Mouse (Mus musculus): ENCODE results near the gene Clmp. TPM values are rescaled to one million over a fixed set of nuclear protein-coding genes. Genes with fewer than 3 reads are reported as not detected.
"Not testable (repeated sequence)": the region's sequence is repeated elsewhere in the genome, so short reads cannot be mapped to it uniquely, and the experiment has no call there.

The Clmp gene
- total RNA-seq, 2 experiments from 2014 or later: 25.3 to 33.3 TPM

DNA sequence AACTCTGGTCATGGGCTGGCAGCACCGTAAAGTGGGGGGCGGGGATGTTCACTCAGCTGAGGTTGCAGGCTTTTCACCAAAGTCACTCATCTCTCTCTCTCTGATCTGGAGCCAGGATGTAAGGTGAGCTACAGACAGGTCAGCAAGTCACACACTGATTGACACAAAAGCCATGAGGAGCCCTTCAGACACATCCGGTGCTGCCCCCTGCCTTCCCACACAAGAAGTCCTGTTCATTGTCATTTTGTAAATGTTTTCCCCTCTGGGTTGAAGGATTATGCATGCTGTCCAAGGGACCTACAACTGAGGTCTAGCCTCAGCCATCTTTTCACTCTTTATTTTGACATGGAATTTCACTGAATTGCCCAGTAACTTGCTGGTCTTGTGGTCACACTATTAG lies 66.0 kb downstream of the Clmp start:
- H3K4me3 ChIP-seq: no peak overlapping the region
- DNase-seq (ENCODE audit: low spot score in 2 of 2): no peak

DNA sequence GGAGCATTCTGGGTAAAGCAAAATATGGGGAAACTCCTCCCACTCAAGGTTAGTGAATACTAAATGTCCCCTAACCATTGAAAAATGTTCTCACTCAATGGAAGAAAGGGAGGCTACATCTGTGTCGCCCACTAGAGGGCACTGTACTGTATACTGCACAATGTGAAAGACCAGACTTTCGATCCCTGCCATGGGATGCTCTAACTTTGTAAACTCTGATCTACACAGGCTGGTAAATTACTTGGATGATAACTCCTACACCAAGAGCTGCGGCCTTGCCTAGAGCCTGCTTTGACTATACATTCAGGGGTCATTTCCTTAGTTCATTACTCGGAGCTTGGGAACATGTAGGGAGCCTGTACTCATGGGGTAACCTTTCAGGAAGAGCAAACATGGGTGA lies 70.6 kb downstream of the Clmp start:
- TF ChIP-seq CTCF (conservative IDR thresholded peaks at IDR 0.05): peak; percentile 95
- DNase-seq (ENCODE audit: low spot score in 2 of 2): peak in 1 of 2 experiments; percentile 54
- H3K27ac ChIP-seq: peak overlapping the region; percentile 88; the same call in 1 of the 2 replicates
- peak overlapping the region; percentile 43 for H3K4me3 ChIP-seq

More for the DNA sequence above, 66.0 kb downstream of the Clmp start:
- TF ChIP-seq CTCF (conservative IDR thresholded peaks at IDR 0.05): peak; percentile 59
- H3K27ac ChIP-seq: no peak overlapping the region

- DNase-seq (ENCODE audit: low spot score in 2 of 2): peak in 1 of 2 experiments; percentile 18
- peak overlapping the region; percentile 88 for H3K27ac ChIP-seq
- no peak for TF ChIP-seq CTCF (conservative IDR thresholded peaks at IDR 0.05)
- H3K4me3 ChIP-seq: peak overlapping the region; percentile 43
Measured at GRCm38 (mm10) chr9:40757105-40757626, 71.4 kb downstream of the Clmp start.

GRCm38 (mm10) chr9:40757685-40758270 lies 72.0 kb downstream of the Clmp start:
- peak overlapping the region; percentile 43 for H3K4me3 ChIP-seq
- TF ChIP-seq CTCF (conservative IDR thresholded peaks at IDR 0.05): peak; percentile 76
- peak; percentile 81 to 87 for DNase-seq (ENCODE audit: low spot score in 2 of 2)

GRCm38 (mm10) chr9:40762354-40762753 lies 76.6 kb downstream of the Clmp start:
- Histone ChIP-seq H3K27ac (no peak overlapping the region), H3K4me3 (no peak overlapping the region)
- TF ChIP-seq CTCF (conservative IDR thresholded peaks at IDR 0.05): no peak
- DNase-seq (ENCODE audit: low spot score in 2 of 2): no peak

More at GRCm38 (mm10) chr9:40757685-40758270, 72.0 kb downstream of the Clmp start:
- peak overlapping the region; percentile 88 for H3K27ac ChIP-seq

DNA sequence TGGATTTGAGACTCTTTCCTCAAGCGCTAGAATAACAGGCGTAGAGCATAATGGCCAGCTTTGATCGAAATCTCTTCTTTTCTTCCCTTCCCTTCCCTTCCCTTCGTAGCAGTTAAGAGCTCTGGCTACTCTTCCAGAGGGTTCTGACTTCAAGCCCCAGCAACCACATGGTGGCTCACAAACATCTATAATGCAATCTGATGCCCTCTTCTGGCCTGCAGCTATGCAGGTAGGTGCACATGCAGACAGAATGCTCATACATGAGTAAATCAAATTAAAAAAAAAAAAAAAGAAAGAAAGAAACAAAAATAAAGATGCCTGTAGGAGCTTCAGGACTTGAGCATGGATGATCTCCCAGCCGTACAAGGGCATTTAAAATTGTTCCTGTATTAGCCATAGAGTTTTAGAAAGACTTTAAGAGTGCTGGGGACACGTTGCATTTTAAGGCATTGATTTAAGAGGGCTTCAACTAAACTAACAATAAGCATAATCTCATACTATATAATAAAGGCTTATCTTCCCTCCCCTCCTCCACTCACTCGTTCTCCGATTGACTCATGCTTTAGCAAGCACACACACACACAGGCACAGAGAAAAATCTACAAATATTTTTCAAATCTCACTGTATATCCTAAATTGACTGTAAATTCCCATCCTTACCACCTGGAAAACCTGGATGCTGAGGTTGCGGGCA lies 79.3 kb downstream of the Clmp start:
- peak; percentile 33; the same call in 1 of the 2 replicates for TF ChIP-seq CTCF (conservative IDR thresholded peaks at IDR 0.05)
- Histone ChIP-seq H3K27ac (no peak overlapping the region), H3K4me3 (no peak overlapping the region)
- DNase-seq (ENCODE audit: low spot score in 2 of 2): no peak

DNA sequence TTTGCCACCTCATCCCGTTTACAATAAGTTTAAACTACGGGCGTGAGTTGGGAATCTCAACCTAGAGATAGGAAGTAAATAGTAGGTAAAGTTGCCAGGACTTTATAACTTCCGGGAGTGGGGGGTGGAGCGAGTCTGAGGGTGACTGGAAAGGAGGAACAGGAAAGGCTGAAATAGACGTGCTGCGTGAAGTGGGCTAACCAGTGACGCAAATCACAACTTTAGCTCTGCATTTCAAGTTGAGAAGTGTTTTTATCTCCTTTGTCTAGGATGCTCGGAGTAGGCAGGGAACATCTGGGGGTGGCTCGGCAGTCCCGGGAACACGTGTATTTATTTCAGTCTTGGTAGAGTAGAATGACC lies 79.8 kb downstream of the Clmp start:
- no peak for DNase-seq (ENCODE audit: low spot score in 2 of 2)
- no peak for TF ChIP-seq CTCF (conservative IDR thresholded peaks at IDR 0.05)
- Histone ChIP-seq H3K4me3 (no peak overlapping the region), H3K27ac (no peak overlapping the region)

DNA sequence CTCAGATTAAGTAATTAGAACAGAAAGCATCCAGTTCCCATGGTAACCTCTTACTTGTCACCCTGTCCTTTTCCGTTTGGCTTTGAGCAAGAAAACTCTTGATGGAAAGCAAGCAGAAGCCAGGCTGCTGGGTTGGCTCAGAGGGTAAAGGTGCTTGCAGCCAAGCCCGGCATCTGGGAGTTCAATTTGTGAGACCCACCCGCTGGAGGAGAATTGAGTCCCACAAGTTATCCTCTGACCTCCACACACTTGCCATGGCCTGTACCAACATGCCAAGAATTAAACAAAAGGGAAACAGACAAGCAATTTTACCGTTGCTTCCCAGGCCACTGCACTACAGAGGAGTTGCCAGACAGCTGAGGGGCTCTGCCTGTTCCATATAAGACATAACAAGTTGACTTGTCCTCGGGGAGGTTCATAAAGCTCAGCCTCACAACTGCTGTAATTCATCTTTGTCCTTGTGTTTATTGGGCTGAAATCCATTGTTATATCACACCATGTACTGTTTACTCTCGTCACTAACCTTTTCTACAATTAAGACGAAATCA lies 80.4 kb downstream of the Clmp start:
- no peak for TF ChIP-seq CTCF (conservative IDR thresholded peaks at IDR 0.05)
- H3K27ac ChIP-seq: no peak overlapping the region
- no peak for DNase-seq (ENCODE audit: low spot score in 2 of 2)
- H3K4me3 ChIP-seq: no peak overlapping the region

GRCm38 (mm10) chr9:40767946-40768345 lies 82.2 kb downstream of the Clmp start:
- no peak overlapping the region for H3K27ac ChIP-seq
- no peak for DNase-seq (ENCODE audit: low spot score in 2 of 2)
- no peak overlapping the region for H3K4me3 ChIP-seq
- no peak for TF ChIP-seq CTCF (conservative IDR thresholded peaks at IDR 0.05)

DNA sequence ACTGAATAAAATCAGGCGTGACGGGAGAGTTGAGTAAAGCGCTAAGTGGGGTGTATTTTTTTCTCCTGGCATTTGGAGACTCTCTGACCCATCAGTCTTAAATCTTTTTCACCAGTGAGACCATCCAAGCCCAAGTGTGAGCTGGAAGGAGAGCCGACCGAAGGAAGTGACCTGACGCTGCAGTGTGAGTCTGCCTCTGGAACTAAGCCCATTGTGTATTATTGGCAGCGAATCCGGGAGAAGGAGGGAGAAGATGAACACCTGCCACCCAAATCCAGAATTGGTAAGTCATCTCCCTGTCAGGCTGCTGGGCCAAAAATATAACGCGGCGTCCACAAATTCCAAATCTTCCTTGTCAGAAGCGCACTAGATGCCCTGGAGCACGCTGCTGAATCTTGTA lies 86.5 kb downstream of the Clmp start:
- TF ChIP-seq CTCF (conservative IDR thresholded peaks at IDR 0.05): no peak
- DNase-seq (ENCODE audit: low spot score in 2 of 2): no peak
- Histone ChIP-seq H3K4me3 (no peak overlapping the region), H3K27ac (no peak overlapping the region)

DNA sequence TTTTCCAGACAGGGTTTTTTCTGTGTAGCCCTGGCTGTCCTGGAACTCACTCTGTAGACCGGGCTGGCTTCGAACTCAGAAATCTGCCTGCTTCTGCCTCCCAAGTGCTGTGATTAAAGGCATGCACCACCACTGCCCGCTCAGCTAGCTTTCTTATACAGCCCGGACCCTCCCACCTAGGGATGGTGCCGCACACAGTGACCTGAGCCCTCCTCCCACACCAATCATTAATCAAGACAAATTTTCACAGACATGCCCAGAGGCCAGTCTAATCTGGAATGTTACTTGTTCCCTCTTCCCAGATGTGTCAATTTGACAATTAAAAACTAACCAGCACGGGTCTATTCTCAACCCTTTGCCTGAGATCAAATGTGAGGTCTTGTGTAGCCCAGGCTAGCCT lies 87.4 kb downstream of the Clmp start:
- H3K27ac ChIP-seq; H3K4me3 ChIP-seq; DNase-seq (ENCODE audit: low spot score in 2 of 2): not testable (repeated sequence)

DNA sequence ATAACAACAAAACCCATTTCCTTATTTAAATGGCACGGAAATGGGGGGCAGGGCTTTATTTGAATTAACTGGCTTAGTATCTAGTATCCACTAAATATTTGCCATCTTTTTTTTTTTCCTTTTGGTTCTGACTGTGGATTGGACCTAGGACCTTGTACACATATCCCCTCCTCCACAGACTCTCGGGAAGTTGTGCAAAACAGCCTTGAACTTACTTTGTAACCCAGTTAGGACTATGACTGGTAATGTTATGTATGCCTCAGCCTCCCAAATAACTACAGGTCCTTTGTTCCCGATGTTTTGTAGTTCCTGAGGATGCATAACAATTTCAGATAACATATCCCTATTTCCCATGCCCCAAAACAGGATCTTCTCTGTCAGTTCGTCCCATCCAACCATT lies 88.1 kb downstream of the Clmp start:
- DNase-seq (ENCODE audit: low spot score in 2 of 2): no peak
- Histone ChIP-seq H3K27ac (no peak overlapping the region), H3K4me3 (no peak overlapping the region)
- no peak for TF ChIP-seq CTCF (conservative IDR thresholded peaks at IDR 0.05)

DNA sequence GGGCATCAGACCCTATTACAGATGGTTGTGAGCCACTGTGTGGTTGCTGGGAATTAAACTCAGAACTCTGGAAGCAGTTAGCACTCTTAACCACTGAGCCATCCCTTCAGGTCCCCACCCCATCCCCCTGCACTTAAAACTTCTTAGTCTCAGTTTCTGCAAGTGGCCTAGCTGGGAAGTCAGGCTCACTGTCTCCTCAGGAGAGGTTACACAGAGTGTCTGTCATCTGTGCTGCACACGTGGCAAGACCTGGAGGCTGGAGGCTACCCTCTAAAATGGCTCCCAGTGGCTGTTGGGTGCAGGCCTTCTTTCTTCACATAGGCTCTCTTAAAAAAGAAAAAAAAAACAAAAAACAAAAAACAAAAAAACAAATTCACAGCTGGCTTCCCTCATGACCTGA lies 90.3 kb downstream of the Clmp start:
- H3K27ac ChIP-seq: no peak overlapping the region
- DNase-seq (ENCODE audit: low spot score in 2 of 2): no peak
- H3K4me3 ChIP-seq: no peak overlapping the region
- TF ChIP-seq CTCF (conservative IDR thresholded peaks at IDR 0.05): no peak

Data from layer of hippocampus, adult 2 months (tissue).